Mouse (Mus musculus) spleen, adult 2 months (tissue): ENCODE data around the gene Irf3. TPM values are rescaled to one million over a fixed set of nuclear protein-coding genes. Genes with fewer than 3 reads are reported as not detected.

Experiments
- DNase-seq, 2 experiments: peaks; one replicate each; pipeline versions ENCODE4 v3.0.0 to v3.0.0-alpha.2; 2012 to 2021; ENCODE audit warnings: low spot score in 2 of 2, low read depth in 1 of 2
- H3K27ac ChIP-seq: fragments of 200-500 bp; 2 replicates; pipeline ENCODE4 v1.5.1; 2012; ENCODE audit warnings: low read length, inconsistent platforms; ENCODE audit not compliant: insufficient read depth
- H3K27me3 ChIP-seq: fragments of 200-500 bp; 2 replicates; pipeline ENCODE4 v1.6.1; 2012; ENCODE audit warnings: mild to moderate bottlenecking, moderate library complexity, low read length, inconsistent platforms; ENCODE audit not compliant: control insufficient read depth, insufficient read depth
- H3K36me3 ChIP-seq: fragments of 200-500 bp; 2 replicates; pipeline ENCODE4 v1.6.1; 2012; ENCODE audit warnings: mild to moderate bottlenecking, low read length, inconsistent platforms; ENCODE audit not compliant: control insufficient read depth, insufficient read depth
- H3K4me1 ChIP-seq: fragments of 200-500 bp; 2 replicates; pipeline ENCODE4 v1.6.1; 2011; ENCODE audit warnings: inconsistent platforms; ENCODE audit not compliant: control insufficient read depth, insufficient read depth, insufficient read length
- H3K4me3 ChIP-seq: fragments of 200-500 bp; 2 replicates; pipeline ENCODE4 v1.5.1; 2011; ENCODE audit warnings: mild to moderate bottlenecking, inconsistent platforms; ENCODE audit not compliant: insufficient read depth, insufficient read length; ENCODE audit errors: extremely low read depth
- CTCF ChIP-seq: fragments of 200-500 bp; IDR thresholded peaks from 2 replicates; pipeline ENCODE4 v1.5.1; 2011; ENCODE audit warnings: mild to moderate bottlenecking, inconsistent platforms; ENCODE audit not compliant: insufficient read depth, insufficient read length, insufficient replicate concordance; ENCODE audit errors: extremely low read depth
- POLR2A ChIP-seq: fragments of 200-500 bp; IDR thresholded peaks from 2 replicates; pipeline ENCODE4 v1.6.1; 2011; ENCODE audit warnings: low read depth, low read length, inconsistent platforms
- WGBS: fragments of 180-500 bp; shearing (Covaris S2); methylation state at CpG from one replicate; pipeline ENCODE4 v1.1.7; 2018; 5-methylcytosine and 5-hydroxymethylcytosine counted together
- polyA plus RNA-seq: library from polyadenylated mRNA; depleted of rRNA; stranded (reverse); fragments of >200 nt; gene quantifications from 2 replicates; pipeline ENCODE4 v1.2.3, GENCODE M21; 2012

Gene Irf3
- polyA plus RNA-seq, 1 experiment: 134 TPM

GRCm38 (mm10) chr7:44962337-44962736, 35.1 kb upstream of the Irf3 start:
- H3K4me3 ChIP-seq: no peak overlapping the region
- DNase-seq: no peak
- TF ChIP-seq CTCF: no peak
- no peak for TF ChIP-seq POLR2A
- peaks cover 8% of the 10 kb centered on the region; the same call in 1 of the 2 replicates for H3K4me1 ChIP-seq
- no peaks in the 10 kb centered on the region for H3K27me3 ChIP-seq
- H3K27ac ChIP-seq: no peak overlapping the region
- H3K36me3 ChIP-seq: no peaks in the 10 kb centered on the region
- 77% methylated on average over 8 of the region's 8 CpGs for WGBS

DNA sequence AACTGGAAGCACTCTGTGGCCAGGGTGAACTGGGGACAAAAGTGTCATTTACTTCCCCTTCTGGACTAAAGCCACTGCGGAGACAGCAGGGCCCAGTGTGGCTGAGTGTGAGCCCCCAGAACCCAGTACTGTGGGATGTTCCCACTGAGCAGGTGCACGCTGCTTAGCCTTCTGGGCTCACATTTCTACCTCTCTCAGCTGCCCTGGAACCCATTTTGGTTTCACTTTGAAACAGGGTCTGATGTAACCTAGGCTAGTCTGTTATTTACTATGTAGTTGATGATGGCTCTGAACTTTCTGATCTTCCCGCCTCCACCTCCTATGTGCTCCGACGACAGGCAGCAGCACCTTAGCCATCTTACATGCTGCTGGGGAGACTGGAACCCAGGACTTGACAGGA, 34.6 kb upstream of the Irf3 start:
- Histone ChIP-seq H3K4me1 (peaks cover 8% of the 10 kb centered on the region; the same call in 1 of the 2 replicates), H3K27me3 (no peaks in the 10 kb centered on the region), H3K27ac (no peak overlapping the region), H3K36me3 (no peaks in the 10 kb centered on the region), H3K4me3 (no peak overlapping the region)
- no peak for DNase-seq
- TF ChIP-seq POLR2A: no peak
- TF ChIP-seq CTCF: no peak
- 63% methylated on average over 5 of the region's 5 CpGs for WGBS

- Histone ChIP-seq H3K4me1 (peaks cover 5% of the 10 kb centered on the region; the same call in 1 of the 2 replicates), H3K27ac (no peak overlapping the region), H3K4me3 (no peak overlapping the region), H3K27me3 (no peaks in the 10 kb centered on the region), H3K36me3 (no peaks in the 10 kb centered on the region)
- TF ChIP-seq CTCF (no peak), POLR2A (no peak)
- no peak for DNase-seq
- WGBS: 94% methylated on average over 13 of the region's 13 CpGs
Observed at GRCm38 (mm10) chr7:44964990-44965389, 32.5 kb upstream of the Irf3 start.

DNA sequence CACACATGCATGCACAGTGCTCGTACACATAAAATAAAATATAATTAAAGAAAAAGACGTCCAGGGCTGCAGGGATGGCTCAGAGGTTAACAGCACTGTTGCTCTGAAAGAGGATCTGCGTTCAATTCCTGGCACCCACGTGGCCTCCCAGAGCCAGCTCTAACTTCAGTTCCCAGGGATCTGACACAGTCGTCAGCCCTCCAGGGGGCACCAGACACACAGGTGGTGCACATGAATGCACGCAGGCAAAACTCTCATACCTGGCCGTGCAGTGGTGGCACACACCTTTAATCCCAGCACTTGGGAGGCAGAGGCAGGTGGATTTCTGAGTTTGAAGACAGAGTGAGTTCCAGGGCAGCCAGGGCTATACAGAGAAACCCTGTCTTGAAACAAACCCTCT, 31.5 kb upstream of the Irf3 start:
- no peak overlapping the region for H3K27ac ChIP-seq
- H3K27me3 ChIP-seq: no peaks in the 10 kb centered on the region
- whole genome bisulfite sequencing: 49% methylated on average over 7 of the region's 7 CpGs
- TF ChIP-seq POLR2A (no peak), CTCF (no peak)
- H3K4me3 ChIP-seq: no peak overlapping the region
- no peaks in the 10 kb centered on the region for H3K36me3 ChIP-seq
- peaks cover 7% of the 10 kb centered on the region; the same call in 1 of the 2 replicates for H3K4me1 ChIP-seq
- no peak for DNase-seq

DNA sequence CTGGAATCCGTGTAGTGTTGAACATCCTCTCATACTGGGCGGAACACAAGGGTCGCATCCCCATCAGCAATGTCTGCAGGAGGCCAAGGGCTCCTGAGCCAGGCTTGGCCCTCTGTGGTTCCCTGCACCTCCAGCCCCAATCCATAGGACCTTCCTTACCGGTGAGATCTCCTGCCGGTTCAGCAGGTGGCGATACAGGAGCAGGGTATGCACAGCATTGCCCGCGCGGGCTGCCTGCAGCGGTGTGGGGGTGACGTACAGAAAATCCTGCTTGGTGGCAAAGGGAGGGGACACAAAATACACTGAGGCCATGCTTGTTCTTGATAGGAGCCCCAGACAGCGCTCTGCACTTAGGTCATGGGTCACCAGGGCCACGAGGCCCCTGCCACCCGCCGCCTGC, 30.8 kb upstream of the Irf3 start:
- H3K27ac ChIP-seq: no peak overlapping the region
- no peaks in the 10 kb centered on the region for H3K27me3 ChIP-seq
- DNase-seq: no peak
- TF ChIP-seq CTCF (no peak), POLR2A (no peak)
- H3K4me3 ChIP-seq: no peak overlapping the region
- peaks cover 10% of the 10 kb centered on the region; the same call in 1 of the 2 replicates for H3K4me1 ChIP-seq
- 83% methylated on average over 15 of the region's 15 CpGs for WGBS
- H3K36me3 ChIP-seq: no peaks in the 10 kb centered on the region

GRCm38 (mm10) chr7:44970231-44970691, 27.2 kb upstream of the Irf3 start:
- no peak overlapping the region for H3K27ac ChIP-seq
- H3K36me3 ChIP-seq: no peaks in the 10 kb centered on the region
- WGBS: 1% methylated on average over 36 of the region's 36 CpGs
- H3K27me3 ChIP-seq: no peaks in the 10 kb centered on the region
- H3K4me3 ChIP-seq: peak overlapping the region; percentile 37
- H3K4me1 ChIP-seq: peaks cover 10% of the 10 kb centered on the region; the same call in 1 of the 2 replicates
- DNase-seq: peak; percentile 50 to 61
- no peak for TF ChIP-seq CTCF
- no peak for TF ChIP-seq POLR2A

- Histone ChIP-seq H3K27me3 (no peaks in the 10 kb centered on the region), H3K27ac (no peak overlapping the region), H3K4me1 (peaks cover 10% of the 10 kb centered on the region; the same call in 1 of the 2 replicates), H3K36me3 (no peaks in the 10 kb centered on the region; the same call in 1 of the 2 replicates), H3K4me3 (no peak overlapping the region)
- TF ChIP-seq POLR2A (no peak), CTCF (no peak)
- DNase-seq: no peak
- 75% methylated on average over 7 of the region's 7 CpGs for WGBS
Observed at GRCm38 (mm10) chr7:44971142-44971541, 26.3 kb upstream of the Irf3 start.
